Mouse (Mus musculus): Measurements from ENCODE around the gene Jsrp1. TPM values are rescaled to one million over a fixed set of nuclear protein-coding genes. Genes with fewer than 3 reads are reported as not detected.
"Not testable (repeated sequence)": the region's sequence is repeated elsewhere in the genome, so short reads cannot be mapped to it uniquely, and the experiment has no call there.

Gene Jsrp1
- polyA plus RNA-seq, 2 experiments from 2014 or later = not detected

- ATAC-seq = no peak
Observed at GRCm38 (mm10) chr10:80831136-80831535, 17.8 kb upstream of the Jsrp1 start.

- ATAC-seq = no peak
Observed at GRCm38 (mm10) chr10:80829359-80830278, 16.3 kb upstream of the Jsrp1 start.

GRCm38 (mm10) chr10:80828587-80828986, 15.3 kb upstream of the Jsrp1 start:
- not testable (repeated sequence) for ATAC-seq

- ATAC-seq = no peak
Observed at GRCm38 (mm10) chr10:80827870-80828420, 14.6 kb upstream of the Jsrp1 start.

GRCm38 (mm10) chr10:80827063-80827869, 14.0 kb upstream of the Jsrp1 start:
- ATAC-seq = no peak

GRCm38 (mm10) chr10:80826151-80827062, 13.1 kb upstream of the Jsrp1 start, which contains the start of gene Oaz1:
Gene Oaz1, plus strand, starts transcription at chr10:80826656.
- peak; percentile 90 for ATAC-seq

- no peak for ATAC-seq
Observed at GRCm38 (mm10) chr10:80824827-80825226, 11.5 kb upstream of the Jsrp1 start.

GRCm38 (mm10) chr10:80823847-80824643, 10.7 kb upstream of the Jsrp1 start:
- no peak for ATAC-seq

GRCm38 (mm10) chr10:80823316-80823715, 10.0 kb upstream of the Jsrp1 start:
- ATAC-seq = no peak

GRCm38 (mm10) chr10:80822528-80822927, 9.2 kb upstream of the Jsrp1 start:
- no peak for ATAC-seq

GRCm38 (mm10) chr10:80821991-80822390, 8.7 kb upstream of the Jsrp1 start:
- ATAC-seq = no peak

GRCm38 (mm10) chr10:80819406-80819805, 6.1 kb upstream of the Jsrp1 start:
- ATAC-seq = no peak

GRCm38 (mm10) chr10:80818599-80819281, 5.4 kb upstream of the Jsrp1 start:
- ATAC-seq = no peak

GRCm38 (mm10) chr10:80817955-80818354, 4.7 kb upstream of the Jsrp1 start:
- not testable (repeated sequence) for ATAC-seq

- no peak for ATAC-seq
Observed at GRCm38 (mm10) chr10:80817164-80817563, 3.9 kb upstream of the Jsrp1 start.

GRCm38 (mm10) chr10:80816303-80816702, 3.0 kb upstream of the Jsrp1 start:
- not testable (repeated sequence) for ATAC-seq

- no peak for ATAC-seq
Observed at GRCm38 (mm10) chr10:80814800-80815199, 1.5 kb upstream of the Jsrp1 start.

- no peak for ATAC-seq
Observed at GRCm38 (mm10) chr10:80812391-80813041, 782 bp downstream of the Jsrp1 start.

GRCm38 (mm10) chr10:80810084-80810483, 3.2 kb downstream of the Jsrp1 start:
- ATAC-seq = no peak

All from activated CD4-positive, CD25-positive, alpha-beta regulatory T cell, adult 4 months (primary cell).